Mouse (Mus musculus): ENCODE data around the gene Dlst.

Gene Dlst

GRCm38 (mm10) chr12:85150321-85151001 is 39.8 kb downstream of the Dlst start:
- no peak for TF ChIP-seq POU5F1 (IDR thresholded peaks at IDR 0.05; ENCODE audit: borderline replicate concordance, low read length)
- TF ChIP-seq CTCF (conservative IDR thresholded peaks at IDR 0.05; ENCODE audit: low read length), result no peak
- TF ChIP-seq NANOG (IDR thresholded peaks at IDR 0.05; ENCODE audit: borderline replicate concordance, low read length), result no peak
- no peaks in the 10 kb centered on the region for H3K36me3 ChIP-seq (ENCODE audit: insufficient read depth, low read length)
- H3K4me1 ChIP-seq (replicated peaks; ENCODE audit: low read depth, low read length), result peaks cover 30% of the 10 kb centered on the region
- no peaks in the 10 kb centered on the region for H3K9me3 ChIP-seq (ENCODE audit: low read length)
- H3K27me3 ChIP-seq (ENCODE audit: insufficient read depth, low read length), result peaks cover 49% of the 10 kb centered on the region
- H3K4me3 ChIP-seq (replicated peaks; ENCODE audit: low read length), result peak overlapping the region; percentile 78

- no peaks in the 10 kb centered on the region for H3K36me3 ChIP-seq (ENCODE audit: insufficient read depth, low read length)
- peaks cover 23% of the 10 kb centered on the region for H3K4me1 ChIP-seq (replicated peaks; ENCODE audit: low read depth, low read length)
- peak within 1 kb of the TSS; percentile 78 for H3K4me3 ChIP-seq (replicated peaks; ENCODE audit: low read length)
- no peaks in the 10 kb centered on the region for H3K9me3 ChIP-seq (ENCODE audit: low read length)
- H3K27me3 ChIP-seq (ENCODE audit: insufficient read depth, low read length), result peaks cover 54% of the 10 kb centered on the region
- TF ChIP-seq NANOG (IDR thresholded peaks at IDR 0.05; ENCODE audit: borderline replicate concordance, low read length) (no peak), CTCF (conservative IDR thresholded peaks at IDR 0.05; ENCODE audit: low read length) (no peak), POU5F1 (IDR thresholded peaks at IDR 0.05; ENCODE audit: borderline replicate concordance, low read length) (no peak)
These were observed 40.6 kb downstream of the Dlst start, which contains the start of gene Rps6kl1 for GRCm38 (mm10) chr12:85151002-85151774. TSS of gene Rps6kl1 (minus strand) at chr12:85151264.

- no peak overlapping the region for H3K4me3 ChIP-seq (replicated peaks; ENCODE audit: low read length)
- H3K9me3 ChIP-seq (ENCODE audit: low read length), result no peaks in the 10 kb centered on the region
- peaks cover 17% of the 10 kb centered on the region for H3K4me1 ChIP-seq (replicated peaks; ENCODE audit: low read depth, low read length)
- no peak for TF ChIP-seq NANOG (IDR thresholded peaks at IDR 0.05; ENCODE audit: borderline replicate concordance, low read length)
- no peak for TF ChIP-seq CTCF (conservative IDR thresholded peaks at IDR 0.05; ENCODE audit: low read length)
- TF ChIP-seq POU5F1 (IDR thresholded peaks at IDR 0.05; ENCODE audit: borderline replicate concordance, low read length), result no peak
- peaks cover 43% of the 10 kb centered on the region for H3K27me3 ChIP-seq (ENCODE audit: insufficient read depth, low read length)
- H3K36me3 ChIP-seq (ENCODE audit: insufficient read depth, low read length), result no peaks in the 10 kb centered on the region
These were observed 42.4 kb downstream of the Dlst start for GRCm38 (mm10) chr12:85153011-85153410.

GRCm38 (mm10) chr12:85156324-85156723 is 45.7 kb downstream of the Dlst start:
- Histone ChIP-seq H3K27me3 (ENCODE audit: insufficient read depth, low read length) (peaks cover 22% of the 10 kb centered on the region), H3K9me3 (ENCODE audit: low read length) (no peaks in the 10 kb centered on the region), H3K4me3 (replicated peaks; ENCODE audit: low read length) (no peak overlapping the region), H3K36me3 (ENCODE audit: insufficient read depth, low read length) (no peaks in the 10 kb centered on the region), H3K4me1 (replicated peaks; ENCODE audit: low read depth, low read length) (peaks cover 16% of the 10 kb centered on the region)
- TF ChIP-seq CTCF (conservative IDR thresholded peaks at IDR 0.05; ENCODE audit: low read length) (no peak), NANOG (IDR thresholded peaks at IDR 0.05; ENCODE audit: borderline replicate concordance, low read length) (no peak), POU5F1 (IDR thresholded peaks at IDR 0.05; ENCODE audit: borderline replicate concordance, low read length) (no peak)

- H3K4me3 ChIP-seq (replicated peaks; ENCODE audit: low read length), result no peak overlapping the region
- TF ChIP-seq NANOG (IDR thresholded peaks at IDR 0.05; ENCODE audit: borderline replicate concordance, low read length), result no peak
- no peak for TF ChIP-seq POU5F1 (IDR thresholded peaks at IDR 0.05; ENCODE audit: borderline replicate concordance, low read length)
- no peak for TF ChIP-seq CTCF (conservative IDR thresholded peaks at IDR 0.05; ENCODE audit: low read length)
These were observed 47.3 kb downstream of the Dlst start for GRCm38 (mm10) chr12:85157797-85158460.

GRCm38 (mm10) chr12:85158801-85159200 is 48.2 kb downstream of the Dlst start:
- Histone ChIP-seq H3K27me3 (ENCODE audit: insufficient read depth, low read length) (peaks cover 21% of the 10 kb centered on the region), H3K36me3 (ENCODE audit: insufficient read depth, low read length) (no peaks in the 10 kb centered on the region), H3K9me3 (ENCODE audit: low read length) (no peaks in the 10 kb centered on the region), H3K4me3 (replicated peaks; ENCODE audit: low read length) (no peak overlapping the region), H3K4me1 (replicated peaks; ENCODE audit: low read depth, low read length) (peaks cover 12% of the 10 kb centered on the region)
- no peak for TF ChIP-seq POU5F1 (IDR thresholded peaks at IDR 0.05; ENCODE audit: borderline replicate concordance, low read length)
- no peak for TF ChIP-seq NANOG (IDR thresholded peaks at IDR 0.05; ENCODE audit: borderline replicate concordance, low read length)
- no peak for TF ChIP-seq CTCF (conservative IDR thresholded peaks at IDR 0.05; ENCODE audit: low read length)

More at GRCm38 (mm10) chr12:85157797-85158460, 47.3 kb downstream of the Dlst start:
- peaks cover 12% of the 10 kb centered on the region for H3K4me1 ChIP-seq (replicated peaks; ENCODE audit: low read depth, low read length)
- no peaks in the 10 kb centered on the region for H3K9me3 ChIP-seq (ENCODE audit: low read length)
- peaks cover 20% of the 10 kb centered on the region for H3K27me3 ChIP-seq (ENCODE audit: insufficient read depth, low read length)
- H3K36me3 ChIP-seq (ENCODE audit: insufficient read depth, low read length), result no peaks in the 10 kb centered on the region

- Histone ChIP-seq H3K9me3 (ENCODE audit: low read length) (no peaks in the 10 kb centered on the region), H3K4me3 (replicated peaks; ENCODE audit: low read length) (no peak overlapping the region), H3K4me1 (replicated peaks; ENCODE audit: low read depth, low read length) (peaks cover 12% of the 10 kb centered on the region), H3K36me3 (ENCODE audit: insufficient read depth, low read length) (no peaks in the 10 kb centered on the region), H3K27me3 (ENCODE audit: insufficient read depth, low read length) (peaks cover 21% of the 10 kb centered on the region)
- TF ChIP-seq CTCF (conservative IDR thresholded peaks at IDR 0.05; ENCODE audit: low read length) (no peak), NANOG (IDR thresholded peaks at IDR 0.05; ENCODE audit: borderline replicate concordance, low read length) (no peak)
These were observed 49.0 kb downstream of the Dlst start for GRCm38 (mm10) chr12:85159592-85159991.

GRCm38 (mm10) chr12:85164996-85165395 is 54.4 kb downstream of the Dlst start:
- TF ChIP-seq POU5F1 (IDR thresholded peaks at IDR 0.05; ENCODE audit: borderline replicate concordance, low read length) (no peak), CTCF (conservative IDR thresholded peaks at IDR 0.05; ENCODE audit: low read length) (no peak), NANOG (IDR thresholded peaks at IDR 0.05; ENCODE audit: borderline replicate concordance, low read length) (no peak)
- peaks cover 21% of the 10 kb centered on the region for H3K4me1 ChIP-seq (replicated peaks; ENCODE audit: low read depth, low read length)
- no peaks in the 10 kb centered on the region for H3K36me3 ChIP-seq (ENCODE audit: insufficient read depth, low read length)
- 0 out of 2 replicates have a peak, but pooled peaks cover 4% of the 10 kb centered on the region for H3K9me3 ChIP-seq (ENCODE audit: low read length)
- H3K4me3 ChIP-seq (replicated peaks; ENCODE audit: low read length), result no peak overlapping the region
- peaks cover 24% of the 10 kb centered on the region for H3K27me3 ChIP-seq (ENCODE audit: insufficient read depth, low read length)
